Mouse (Mus musculus): Measurements from ENCODE around the gene Capn8.

Gene Capn8

GRCm38 (mm10) chr1:182553649-182554375 lies 11.0 kb upstream of the Capn8 start:
- DNase-seq, result peak; percentile 53

GRCm38 (mm10) chr1:182558271-182558670 lies 6.5 kb upstream of the Capn8 start:
- DNase-seq, result no peak

- DNase-seq, result no peak
These were observed 5.3 kb upstream of the Capn8 start for GRCm38 (mm10) chr1:182559530-182559929.

- peak; percentile 57 for DNase-seq
These were observed 4.3 kb upstream of the Capn8 start for GRCm38 (mm10) chr1:182560390-182561098.

- no peak for DNase-seq
These were observed 2.8 kb upstream of the Capn8 start for GRCm38 (mm10) chr1:182561945-182562514.

GRCm38 (mm10) chr1:182562576-182563370 lies 2.0 kb upstream of the Capn8 start:
- DNase-seq, result peak; percentile 17

- no peak for DNase-seq
These were observed 586 bp downstream of the Capn8 start for GRCm38 (mm10) chr1:182565351-182565835.

- DNase-seq, result peak; percentile 43
These were observed 6.3 kb downstream of the Capn8 start for GRCm38 (mm10) chr1:182571148-182571547.

- DNase-seq, result no peak
These were observed 7.2 kb downstream of the Capn8 start for GRCm38 (mm10) chr1:182571973-182572372.

GRCm38 (mm10) chr1:182573856-182574665 lies 9.3 kb downstream of the Capn8 start:
- DNase-seq, result no peak

- DNase-seq, result no peak
These were observed 9.9 kb downstream of the Capn8 start for GRCm38 (mm10) chr1:182574666-182575049.

GRCm38 (mm10) chr1:182584169-182584568 lies 19.4 kb downstream of the Capn8 start:
- no peak for DNase-seq

GRCm38 (mm10) chr1:182585162-182585840 lies 20.5 kb downstream of the Capn8 start:
- no peak for DNase-seq

- no peak for DNase-seq
These were observed 22.9 kb downstream of the Capn8 start for GRCm38 (mm10) chr1:182587706-182588105.

- no peak for DNase-seq
These were observed 26.7 kb downstream of the Capn8 start for GRCm38 (mm10) chr1:182591491-182591890.

GRCm38 (mm10) chr1:182592436-182592835 lies 27.6 kb downstream of the Capn8 start:
- no peak for DNase-seq

- no peak for DNase-seq
These were observed 40.7 kb downstream of the Capn8 start for GRCm38 (mm10) chr1:182605330-182606150.

GRCm38 (mm10) chr1:182609701-182610335 lies 45.0 kb downstream of the Capn8 start:
- peak; percentile 51 for DNase-seq

- DNase-seq, result no peak
These were observed 50.7 kb downstream of the Capn8 start for GRCm38 (mm10) chr1:182615465-182615864.
